Comparison of ENCODE assay signal across 10 mouse cellular contexts in genomic region chr10:8873631-8874370, GRCm38 (mm10). TPM values are rescaled to one million over a fixed set of nuclear protein-coding genes. Genes with fewer than 3 reads are reported as not detected.
DNase-seq lines count a peak whose midpoint lies in the region; ATAC-seq and TF ChIP-seq lines count a peak whose summit lies in the region.
"Had no signal": no experiment of that assay in that cellular context is flagged by ENCODE, and none has a peak within 500 bp of the region (broad histone marks: within the 10 kb centered on the region; RNA-seq: fewer than 3 reads in every experiment).

No protein-coding gene starts in this region.

- WGBS in lung, adult 2 months = 18% methylated on average over 7 of the region's 7 CpGs
- 55% methylated on average over 7 of the region's 7 CpGs for WGBS in heart, postnatal 0 days

- H3K4me3 ChIP-seq in gastrocnemius, adult 2 months = peak overlapping the region; percentile 15; the same call in 1 of the 2 replicates
- H3K4me3 ChIP-seq in lung, adult 2 months (replicated peaks; ENCODE audit: extremely low read depth, low read depth, low read length) = no peak overlapping the region
- no peak overlapping the region for H3K4me3 ChIP-seq in heart, postnatal 0 days (ENCODE audit: low read depth, low read length)
- peak overlapping the region; percentile 36 for H3K4me3 ChIP-seq in megakaryocyte, embryonic 14.5 days (replicated peaks)

- TF ChIP-seq POLR2A in lung, adult 2 months (IDR thresholded peaks at IDR 0.05; ENCODE audit: borderline replicate concordance, extremely low read depth, low read depth, low read length) = no peak; the same call in 1 of the 2 replicates

- H3K27ac ChIP-seq in gastrocnemius, adult 2 months = peak overlapping the region; percentile 69
- peak overlapping the region; percentile 23; the same call in 1 of the 2 replicates for H3K27ac ChIP-seq in heart, postnatal 0 days (ENCODE audit: low read depth)

- no peak overlapping the region for H3K4me2 ChIP-seq in heart, postnatal 0 days (ENCODE audit: low read depth, low read length)

- H3K9me3 ChIP-seq in heart, postnatal 0 days (replicated peaks; ENCODE audit: control insufficient read depth, low read length) = no peaks in the 10 kb centered on the region
- H3K9me3 ChIP-seq in megakaryocyte, embryonic 14.5 days = no peaks in the 10 kb centered on the region

- peaks cover 26% of the 10 kb centered on the region for H3K4me1 ChIP-seq in lung, adult 2 months (ENCODE audit: control insufficient read depth, insufficient read depth, low read length)
- no peaks in the 10 kb centered on the region for H3K4me1 ChIP-seq in heart, postnatal 0 days (ENCODE audit: control insufficient read depth, insufficient read depth)
- peaks cover 40% of the 10 kb centered on the region for H3K4me1 ChIP-seq in megakaryocyte, embryonic 14.5 days

- H3K9ac ChIP-seq in heart, postnatal 0 days (replicated peaks; ENCODE audit: low read depth, low read length) = no peak overlapping the region

- intact Hi-C loops in gastrocnemius, adult 2 months (cut with DNase I) = no loop called here

- TF ChIP-seq EP300 in heart, postnatal 0 days (IDR thresholded peaks at IDR 0.05; ENCODE audit: low read depth) = no peak

- DNase-seq in gastrocnemius, adult 2 months = no peak
- no peak for DNase-seq in gastrocnemius, postnatal 4 days (ENCODE audit: low spot score in 2 of 2)
- peak; percentile 28 to 70 for DNase-seq in lung, adult 18-20 months
- DNase-seq in lung, adult 2 months = no peak
- no peak for DNase-seq in heart, postnatal 0 days (ENCODE audit: low spot score)
- no peak for DNase-seq in thymus, postnatal 10 days (ENCODE audit: low spot score in 2 of 2)
- DNase-seq in thymus, postnatal 36 days = no peak
- DNase-seq: gastrocnemius, postnatal 36 days had no signal

- no peaks in the 10 kb centered on the region for H3K27me3 ChIP-seq in heart, postnatal 0 days (ENCODE audit: control insufficient read depth, insufficient read depth, low read length)
- H3K27me3 ChIP-seq in megakaryocyte, embryonic 14.5 days (replicated peaks) = no peaks in the 10 kb centered on the region
- H3K27me3 ChIP-seq: CH12.LX had no signal

- no peak for ATAC-seq in heart, postnatal 0 days (ENCODE audit: insufficient read depth, low read depth)

- no peak for TF ChIP-seq CTCF in gastrocnemius, adult 2 months (IDR thresholded peaks at IDR 0.05)
- no peak for TF ChIP-seq CTCF in lung, adult 2 months (IDR thresholded peaks at IDR 0.05; ENCODE audit: insufficient read depth, low read length)
- TF ChIP-seq CTCF in heart, postnatal 0 days (IDR thresholded peaks at IDR 0.05; ENCODE audit: low read depth) = no peak

- no peaks in the 10 kb centered on the region for H3K36me3 ChIP-seq in heart, postnatal 0 days (replicated peaks; ENCODE audit: control insufficient read depth, insufficient read depth, low read length)
- H3K36me3 ChIP-seq in megakaryocyte, embryonic 14.5 days (replicated peaks; ENCODE audit: low read length) = no peaks in the 10 kb centered on the region

RNA-seq across cellular contexts. Expression of gene Sash1, which starts 12.1 kb away (rescaled TPM):
- 10 to 100 TPM; 10.6 to 17.9 TPM for total RNA-seq in gastrocnemius, adult 2 months (2021)
- total RNA-seq in gastrocnemius, postnatal 4 days (2021) = 10 to 100 TPM; 61.2 to 71.6 TPM
- polyA plus RNA-seq in lung, adult 2 months (2012; rRNA removed) = 34.9 and 38.6 TPM in 2 replicates
- total RNA-seq in heart, postnatal 0 days (2014; rRNA removed; ENCODE audit: low replicate concordance) = 17.7 and 18.3 TPM in 2 replicates
- 3.8 and 3.9 TPM in 2 replicates for polyA plus RNA-seq in heart, postnatal 0 days (2015; fragmentation: Nextera tagmentation; extraction: Ambion mirVana)
- polyA plus RNA-seq in megakaryocyte, embryonic 14.5 days (2012; ENCODE audit: insufficient read depth, low replicate concordance) = 2.1 TPM in 1 of 2 replicates, not detected in the other

Comparison
In these comparisons a context has a peak if more than half of its experiments do, and no peak if none do; other contexts are left out.
1. DNase-seq: peak in lung, adult 18-20 months (2 of 2); none in gastrocnemius, adult 2 months (single experiment), gastrocnemius, postnatal 4 days (0 of 2), lung, adult 2 months (single experiment), heart, postnatal 0 days (single experiment), thymus, postnatal 10 days (0 of 2) and thymus, postnatal 36 days (0 of 2).
2. H3K4me3 ChIP-seq: peak in gastrocnemius, adult 2 months (single experiment) and megakaryocyte, embryonic 14.5 days (single experiment); none in lung, adult 2 months (single experiment) and heart, postnatal 0 days (single experiment).